Mouse (Mus musculus) testis, adult 2 months (tissue): ENCODE measurements around the gene Usp48.

Experiments
- CTCF ChIP-seq: fragments of 200-500 bp; IDR thresholded peaks from 2 replicates; pipeline ENCODE4 v1.5.1; 2012; ENCODE audit warnings: low read depth, mild to moderate bottlenecking, inconsistent platforms, low read length, moderate library complexity; ENCODE audit not compliant: control insufficient read depth, insufficient read depth, insufficient replicate concordance
- POLR2A ChIP-seq: fragments of 200-500 bp; IDR thresholded peaks from 2 replicates; pipeline ENCODE4 v1.6.1; 2012; ENCODE audit warnings: low read depth, mild to moderate bottlenecking, inconsistent platforms, low read length, moderate library complexity; ENCODE audit not compliant: control insufficient read depth

- TF ChIP-seq CTCF (no peak), POLR2A (no peak)
These were observed 57.4 kb downstream of the Usp48 start for GRCm38 (mm10) chr4:137650912-137651311.
